Mouse (Mus musculus) mouse trophoblast stem cell (cell line): ENCODE measurements around the gene Usp19.

Experiments used
- in situ Hi-C, 2 experiments: fragments of 300-500 bp; cut with MseI, MboI; formaldehyde crosslinking; loops; 2 replicates in 1 of 2; 3 replicates in 1 of 2; pipeline ENCODE4 v1.15.1; 2025

The Usp19 gene

DNA sequence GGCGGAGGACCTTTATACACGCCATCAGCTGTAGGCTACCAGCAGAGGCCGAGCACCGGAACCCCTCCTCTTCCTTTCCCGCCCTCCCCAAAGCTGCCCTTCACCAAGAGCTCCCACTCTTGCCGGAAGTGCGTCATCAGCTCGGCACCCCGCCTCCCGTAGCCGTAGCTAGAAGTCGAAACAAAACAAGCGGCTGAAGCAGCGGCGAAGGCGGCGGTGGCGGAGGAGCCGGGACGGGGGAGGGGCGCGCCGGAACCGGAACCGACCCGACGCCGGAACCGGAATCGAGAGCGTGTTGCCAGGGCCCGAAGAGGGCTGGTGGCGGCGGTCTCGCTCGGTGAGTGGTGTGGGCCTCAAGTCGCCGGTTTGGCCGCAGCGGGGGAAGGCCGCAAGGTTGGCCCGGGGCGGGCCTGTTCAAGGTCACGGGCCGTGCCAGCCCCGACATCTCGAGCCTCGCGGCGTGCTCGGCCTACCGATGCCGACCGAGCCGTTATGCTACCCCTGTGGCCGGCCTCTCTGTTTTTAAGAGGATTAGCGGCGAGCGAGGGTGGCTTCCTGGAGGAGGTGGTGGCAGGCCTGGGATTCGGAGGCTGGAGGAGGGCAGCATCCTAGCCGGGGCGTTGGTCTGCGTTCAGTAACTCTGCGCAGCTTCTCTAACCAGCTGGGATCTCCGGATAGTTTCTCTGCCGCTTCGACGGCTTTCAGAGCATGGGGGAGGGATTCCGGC is at the start of gene Usp19:
TSS of gene Usp19 (plus strand) at position 44 of the 727 bp plus-strand sequence.
- in situ Hi-C loops: no loop called here

DNA sequence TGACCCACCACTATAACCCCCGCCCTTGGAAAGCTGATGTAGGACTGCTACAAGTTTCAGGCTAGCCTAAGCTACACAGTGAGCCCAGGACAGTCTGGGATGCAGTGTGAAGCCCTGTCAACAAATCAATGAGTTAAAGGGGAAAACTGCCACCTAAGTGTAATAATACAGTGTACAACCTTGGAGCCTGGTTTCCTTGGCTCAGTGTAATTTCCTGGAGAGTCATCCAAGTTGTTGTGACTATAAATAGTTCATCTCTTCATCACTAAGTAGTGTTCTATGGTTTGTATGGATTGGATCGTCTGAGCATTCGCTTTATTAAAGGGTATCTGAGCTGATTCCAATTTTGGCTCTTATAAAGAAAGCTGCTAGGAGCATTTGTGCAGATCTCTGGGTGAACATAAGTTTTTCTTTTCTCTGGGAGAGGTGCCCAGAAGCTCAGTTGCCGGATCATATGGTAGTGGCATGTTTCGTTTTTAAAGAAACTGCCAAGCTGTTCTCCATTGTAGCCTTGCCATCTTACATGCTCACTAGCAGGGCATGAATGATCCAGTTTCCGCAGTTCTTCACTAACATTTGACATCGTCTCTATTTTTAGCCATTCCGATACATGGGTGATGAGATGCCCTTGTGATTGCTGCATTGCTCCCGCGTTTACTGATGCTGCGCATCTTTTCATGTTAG is 49.0 kb upstream of the Usp19 start:
- in situ Hi-C loops: no loop called here

DNA sequence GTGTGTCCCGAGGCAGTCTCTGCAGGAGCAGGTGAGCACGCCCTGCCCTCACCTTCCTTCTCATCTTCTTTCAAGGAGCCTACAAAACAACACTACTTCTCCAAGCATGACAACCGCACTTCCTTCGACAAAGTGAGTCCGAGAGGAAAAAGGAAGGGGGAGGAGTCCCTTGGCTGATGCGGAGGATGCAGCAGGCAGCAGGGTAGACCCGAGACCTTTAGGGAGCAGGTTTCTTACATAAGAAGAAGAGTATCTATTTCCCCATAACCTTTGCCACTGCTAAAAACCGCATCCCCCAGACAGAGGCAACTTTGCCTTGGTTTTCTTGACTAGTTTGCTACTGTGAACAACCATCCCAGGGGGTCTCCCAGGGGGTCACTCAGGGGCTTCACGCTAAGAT is 45.3 kb upstream of the Usp19 start:
- in situ Hi-C loops: no loop called here

DNA sequence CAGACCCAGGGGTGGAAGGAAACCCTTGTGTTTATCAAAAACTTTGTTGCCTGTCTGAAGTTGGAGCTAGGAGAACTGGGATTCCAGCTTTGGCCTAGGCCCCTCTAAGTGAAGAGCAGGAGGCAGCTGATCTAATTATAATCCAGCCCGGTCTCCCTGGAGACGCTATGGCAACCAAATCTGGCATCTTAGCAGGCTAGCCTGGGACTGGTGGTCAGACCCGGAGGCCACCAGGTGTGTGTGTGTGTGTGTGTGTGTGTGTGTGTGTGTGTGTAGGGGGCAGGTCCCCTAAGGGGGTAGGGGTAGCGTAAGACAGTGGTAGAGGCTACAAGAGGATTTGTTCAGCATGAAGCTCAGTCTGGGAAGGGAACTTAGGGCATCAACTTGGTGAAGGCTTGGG is 40.5 kb upstream of the Usp19 start:
- in situ Hi-C loops: no loop called here

DNA sequence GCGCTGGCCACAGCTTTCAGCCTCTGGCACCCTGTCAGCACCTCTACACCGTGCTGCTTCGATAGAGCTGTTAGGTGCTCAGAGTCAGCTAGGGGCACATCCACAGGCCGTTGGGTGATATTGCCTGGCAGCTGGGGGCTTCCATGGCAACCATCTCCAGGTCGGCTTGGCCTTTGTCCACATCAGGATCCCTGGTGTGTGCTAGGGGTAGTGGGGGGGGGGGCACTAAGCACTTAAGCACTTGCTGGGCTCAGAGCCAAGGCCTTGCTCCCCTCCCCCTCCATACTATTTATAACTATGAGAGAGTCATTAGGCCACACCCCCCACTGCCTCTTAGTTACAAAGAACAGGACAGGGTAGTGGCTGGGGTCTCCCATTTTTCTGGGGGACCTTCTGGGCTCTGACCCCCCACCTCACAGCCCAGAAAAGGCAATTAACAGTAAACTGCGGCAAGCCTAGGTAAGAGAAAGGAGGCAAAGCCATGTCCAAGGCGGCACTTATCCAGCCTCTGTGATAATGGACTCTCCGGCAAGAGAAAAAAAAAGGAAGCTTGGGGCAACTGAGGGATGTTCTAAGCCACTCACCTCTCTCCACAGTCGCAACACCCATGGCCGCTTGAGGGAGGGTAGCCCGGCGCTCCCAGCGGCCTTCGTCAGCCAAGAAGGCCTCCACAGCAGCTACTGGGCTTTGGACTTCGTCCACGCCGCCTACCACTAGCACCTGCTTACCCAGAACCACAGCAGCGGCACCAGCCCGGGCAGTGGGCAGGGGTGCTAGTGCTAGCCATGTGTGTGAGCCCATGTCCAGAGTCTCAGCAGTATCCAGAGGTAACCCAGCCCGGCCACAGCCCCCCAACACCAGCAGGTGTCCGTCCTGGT is 39.9 kb upstream of the Usp19 start:
- in situ Hi-C loops: no loop called here

DNA sequence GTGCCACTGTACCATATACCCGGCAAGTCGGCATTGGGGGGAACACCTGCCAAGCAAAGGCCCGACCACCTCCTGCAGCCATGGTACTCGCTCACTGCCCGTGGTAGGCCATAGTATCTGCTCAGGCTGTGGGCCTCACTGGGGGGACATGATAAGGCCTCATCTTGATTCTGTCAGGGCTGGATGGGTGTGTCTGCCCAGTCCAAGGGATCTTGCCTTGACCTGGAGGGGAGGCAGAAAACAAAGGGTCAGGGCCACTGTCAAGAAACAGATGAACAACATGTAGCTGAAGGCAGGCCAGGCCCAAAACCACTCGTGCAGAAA is 39.3 kb upstream of the Usp19 start:
- in situ Hi-C loops: no loop called here

DNA sequence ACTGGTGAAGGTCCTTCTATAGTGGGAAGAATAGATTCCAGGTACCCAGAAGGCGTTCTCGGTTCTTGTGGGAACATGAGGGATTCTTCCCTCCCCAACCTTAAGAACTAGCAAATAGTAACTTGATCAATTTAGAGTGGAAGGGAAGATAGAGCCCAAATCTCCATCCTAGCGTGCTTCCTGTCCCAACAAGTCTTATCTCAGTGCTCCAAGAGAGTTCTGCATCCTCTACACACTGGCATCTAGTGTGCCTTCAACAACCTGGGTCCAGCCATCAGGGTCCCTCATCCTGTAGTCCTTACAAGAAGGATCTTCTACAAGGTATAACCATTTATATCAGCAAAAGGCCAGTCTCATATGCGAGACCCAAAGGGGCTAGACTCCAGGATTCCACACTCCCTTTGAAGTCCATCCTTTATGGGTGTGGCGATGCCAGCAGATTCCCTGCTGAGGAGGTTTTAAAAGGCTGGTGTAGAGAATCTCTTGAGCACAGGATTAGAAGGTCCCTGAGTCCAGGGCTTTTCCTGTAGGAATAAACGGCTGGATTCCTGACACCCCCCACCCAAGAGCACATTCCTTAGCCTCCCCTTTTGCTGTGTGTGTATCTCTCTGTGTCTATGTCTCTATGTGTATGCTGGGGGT is 38.8 kb upstream of the Usp19 start:
- in situ Hi-C loops: no loop called here

DNA sequence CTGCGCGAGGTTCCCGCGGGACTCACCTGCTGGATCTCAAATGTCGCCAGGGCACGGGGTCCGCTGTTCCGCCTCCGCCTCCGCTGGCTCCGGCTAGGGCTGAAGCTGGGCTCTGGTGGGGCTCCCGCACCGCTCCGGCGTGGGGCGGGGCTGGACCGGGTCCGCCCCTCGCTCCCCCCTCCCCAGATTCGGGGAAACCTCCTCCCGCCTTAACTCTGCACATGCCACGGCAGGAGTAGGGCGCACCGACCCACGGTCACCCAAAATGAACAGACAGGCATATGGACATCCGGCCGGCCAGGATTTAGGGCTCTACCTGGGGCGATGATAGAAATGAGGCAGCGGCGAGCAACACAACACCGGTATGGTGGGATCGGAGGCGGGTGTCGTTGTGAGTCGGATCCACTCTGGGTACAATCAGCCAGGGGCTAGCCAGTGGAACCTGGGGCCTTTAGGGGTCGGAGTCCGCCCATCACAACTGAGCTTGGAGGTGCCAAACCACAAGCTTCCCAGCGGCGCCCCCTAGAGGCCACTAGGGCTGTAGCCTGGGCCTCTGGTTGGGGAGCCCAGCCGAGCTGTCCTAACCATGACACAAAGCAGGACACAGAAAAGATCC is 38.0 kb upstream of the Usp19 start:
- in situ Hi-C loops: no loop called here

DNA sequence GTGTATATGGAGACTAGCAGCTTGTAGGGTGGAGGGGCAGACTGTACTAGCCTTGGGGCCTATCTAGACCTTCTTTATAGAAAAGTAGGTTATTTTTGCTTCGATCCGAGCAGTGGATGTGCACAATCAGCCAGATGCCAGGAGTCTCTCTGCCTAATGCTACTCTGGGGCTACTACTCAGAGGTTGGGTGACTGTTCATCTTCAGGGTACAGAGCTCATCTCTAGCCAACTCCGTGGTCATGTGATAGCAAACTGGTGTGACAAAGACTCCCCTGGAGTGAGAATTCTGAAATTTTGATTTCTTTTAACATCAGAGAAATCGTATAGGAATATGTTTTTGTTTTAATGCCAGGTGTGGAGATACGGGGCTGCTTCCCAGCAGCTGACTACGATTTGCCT is 37.5 kb upstream of the Usp19 start:
- in situ Hi-C loops: no loop called here

DNA sequence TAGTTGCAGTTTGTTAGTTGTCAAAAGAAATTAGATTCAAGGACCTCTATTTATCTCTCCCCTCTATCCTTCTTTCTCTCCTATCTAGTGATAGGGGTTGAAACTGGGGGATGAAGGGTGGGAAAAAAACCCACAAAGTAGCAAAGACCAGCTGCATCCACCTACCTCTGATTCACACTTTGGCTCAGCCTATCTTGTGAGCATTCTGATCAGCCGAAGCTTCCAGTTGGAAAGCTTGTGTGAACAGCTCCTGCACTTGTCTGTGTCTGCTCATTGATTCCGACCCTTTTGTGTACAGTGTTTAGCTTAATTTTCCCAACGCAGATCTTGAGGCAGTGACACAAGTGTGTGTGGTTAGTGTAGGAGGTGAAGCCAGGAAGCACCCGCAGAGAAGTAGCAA is 36.9 kb upstream of the Usp19 start:
- in situ Hi-C loops: no loop called here

DNA sequence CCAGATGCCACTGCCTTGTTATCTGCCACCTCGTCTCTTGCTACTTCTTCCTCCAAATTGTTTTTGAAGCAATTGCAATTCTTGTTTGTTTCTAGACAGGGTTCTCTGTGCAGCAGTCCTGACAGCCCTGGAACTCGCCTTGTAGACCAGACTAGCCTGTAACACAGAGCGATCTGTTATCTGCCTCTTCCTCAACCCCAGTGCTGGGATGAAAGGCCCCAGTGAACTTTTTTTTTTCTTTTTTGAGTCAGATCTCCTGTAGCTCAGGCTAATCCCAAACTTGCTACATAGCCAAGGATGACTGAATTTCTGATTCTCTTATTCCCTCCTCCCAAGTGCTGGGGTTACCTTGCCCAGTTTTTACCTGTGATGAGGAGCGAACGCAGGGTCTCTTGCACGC is 36.0 kb upstream of the Usp19 start:
- in situ Hi-C loops: no loop called here

DNA sequence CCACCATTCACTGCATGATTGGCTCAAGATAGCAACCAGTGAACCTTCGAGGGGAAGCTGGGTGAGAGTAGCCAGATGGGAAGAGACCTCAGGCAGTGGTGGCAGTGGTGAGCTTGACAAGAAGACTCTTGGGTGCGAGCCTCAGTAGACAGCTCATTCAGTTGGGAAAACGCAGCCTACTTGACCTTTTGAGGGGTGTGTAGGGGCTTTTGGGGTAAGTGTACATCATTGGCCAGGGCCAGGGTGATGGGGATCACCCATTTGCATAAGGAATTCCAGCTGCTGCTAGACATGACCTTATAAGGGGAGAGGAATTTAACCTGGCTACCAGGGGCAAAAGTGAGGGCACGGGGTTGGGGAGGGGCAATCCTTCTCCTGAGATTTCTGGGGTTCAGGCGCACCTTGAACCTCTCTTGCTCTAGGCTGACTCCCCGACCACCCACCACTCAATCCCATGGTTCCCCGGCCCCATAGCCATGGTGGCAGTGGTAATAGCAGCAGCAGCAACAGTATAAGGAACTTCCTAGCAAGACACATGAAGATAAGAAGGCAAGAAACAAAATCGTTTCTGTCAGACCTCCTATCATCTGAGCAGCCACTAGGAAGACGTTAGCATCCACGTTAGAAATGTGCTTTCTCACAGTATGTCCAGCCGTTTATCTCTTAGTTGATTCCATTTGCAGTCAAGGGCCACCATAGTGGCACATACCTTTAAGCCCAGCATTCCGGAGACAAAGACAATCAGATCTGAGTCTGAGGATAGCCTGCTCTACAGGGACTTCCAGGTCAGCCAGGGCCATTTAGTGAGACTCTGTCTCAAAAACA is 34.4 kb upstream of the Usp19 start:
- in situ Hi-C loops: no loop called here

DNA sequence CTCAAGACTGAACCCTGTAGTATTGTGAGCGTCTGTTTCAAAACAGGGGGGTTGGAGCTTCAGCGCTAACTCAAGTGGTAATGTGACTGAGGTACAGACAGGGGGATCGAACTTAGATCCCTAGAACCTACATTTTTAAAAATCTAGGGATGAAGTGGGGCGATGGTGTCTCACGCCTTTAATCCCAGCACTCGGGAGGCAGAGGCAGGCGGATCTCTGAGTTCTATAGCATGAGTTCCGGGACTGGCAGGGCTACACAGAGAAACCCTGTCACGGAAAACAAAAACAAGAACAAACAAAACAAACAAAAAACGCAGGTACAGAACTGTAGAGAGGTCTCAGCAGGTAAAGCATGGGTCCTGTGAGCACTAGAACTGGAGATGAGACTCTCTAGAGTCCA is 33.4 kb upstream of the Usp19 start:
- in situ Hi-C loops: no loop called here

DNA sequence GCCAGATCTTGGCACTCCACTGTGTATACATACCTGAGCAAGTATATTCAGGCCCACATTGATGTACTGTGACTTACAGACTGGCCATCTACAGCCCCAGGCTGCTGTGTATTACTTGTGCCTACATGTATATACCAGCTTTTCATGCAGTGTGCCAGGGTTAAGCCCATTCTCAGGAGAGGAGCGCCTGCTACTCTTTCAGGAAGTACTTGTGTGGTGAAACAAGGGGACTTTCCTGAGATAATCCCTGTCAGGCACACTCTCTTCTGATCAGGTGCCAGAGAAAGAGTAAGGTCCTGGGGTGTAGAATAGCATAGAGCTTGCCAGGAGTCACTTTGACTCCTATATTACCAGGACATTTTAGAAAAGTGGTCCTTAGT is 30.5 kb upstream of the Usp19 start:
- in situ Hi-C loops: no loop called here

DNA sequence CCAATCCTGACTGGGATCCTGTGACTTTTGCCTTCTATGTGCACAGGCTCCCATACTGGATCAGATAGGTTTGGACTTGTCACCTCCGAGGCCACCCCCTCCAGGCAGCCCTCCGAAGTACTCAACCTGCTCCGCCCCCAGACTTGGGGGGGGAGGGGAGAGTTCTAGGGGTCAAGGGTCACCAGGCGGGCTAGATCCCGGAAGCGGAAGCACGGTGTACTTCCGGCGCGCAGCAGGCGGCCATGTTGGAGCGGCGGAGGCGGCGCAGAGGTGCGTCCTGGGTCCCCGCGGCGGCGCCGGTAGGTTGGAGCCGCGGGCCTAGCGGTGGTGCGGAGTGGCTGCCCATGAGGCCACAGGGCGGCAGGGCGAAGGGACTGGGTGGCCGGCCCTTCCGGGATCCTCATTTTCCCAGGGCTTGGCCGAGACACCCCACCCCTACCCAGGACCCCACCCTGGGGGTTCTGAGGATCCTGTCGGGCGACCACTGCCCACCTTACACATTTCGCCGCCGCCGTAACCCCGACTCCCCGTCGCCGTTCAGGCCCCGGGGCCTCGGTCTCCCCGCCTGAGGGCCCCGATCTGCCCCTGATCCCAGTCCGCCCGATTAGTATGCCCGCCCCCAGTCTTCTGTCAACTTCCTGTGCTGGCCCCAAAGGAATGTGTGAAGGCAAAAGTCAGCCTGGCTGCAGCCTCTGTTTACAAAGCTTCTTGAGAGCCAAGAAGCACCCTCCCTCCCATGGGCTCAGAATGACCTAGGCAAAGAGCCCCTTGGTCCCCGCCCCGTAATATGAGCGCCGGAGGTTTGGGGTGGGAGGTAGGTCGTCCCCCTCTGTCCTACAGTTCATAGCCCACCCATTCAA is 29.9 kb upstream of the Usp19 start, which contains the start of gene Ccdc71:
TSS of gene Ccdc71 (plus strand) at position 209 of the 860 bp plus-strand sequence.
- in situ Hi-C loops: no loop called here

DNA sequence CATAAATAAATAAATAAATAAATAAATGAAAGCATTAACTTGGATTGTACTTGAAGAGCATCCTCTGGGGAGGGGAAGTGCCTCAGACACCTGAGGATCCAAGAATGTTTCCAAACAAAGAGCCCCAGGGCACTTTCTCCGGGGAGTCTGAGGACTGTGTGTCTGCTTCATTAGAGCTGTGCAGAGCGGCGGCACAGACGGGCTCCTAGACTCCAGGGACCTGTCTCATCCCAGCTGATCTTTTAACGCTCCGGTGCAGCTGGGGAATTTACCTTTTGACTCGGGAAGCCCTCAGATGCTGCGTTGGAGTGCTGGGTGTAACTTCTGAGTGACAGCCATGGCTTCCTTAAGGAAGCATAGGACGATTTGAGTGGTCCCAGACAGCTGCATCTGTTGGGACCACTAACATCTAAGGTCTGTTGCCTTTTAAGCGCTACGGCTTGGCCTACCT is 29.2 kb upstream of the Usp19 start, which contains the start of gene Klhdc8b:
TSS of gene Klhdc8b (minus strand) at position 401 of the 451 bp plus-strand sequence.
- in situ Hi-C loops: no loop called here

DNA sequence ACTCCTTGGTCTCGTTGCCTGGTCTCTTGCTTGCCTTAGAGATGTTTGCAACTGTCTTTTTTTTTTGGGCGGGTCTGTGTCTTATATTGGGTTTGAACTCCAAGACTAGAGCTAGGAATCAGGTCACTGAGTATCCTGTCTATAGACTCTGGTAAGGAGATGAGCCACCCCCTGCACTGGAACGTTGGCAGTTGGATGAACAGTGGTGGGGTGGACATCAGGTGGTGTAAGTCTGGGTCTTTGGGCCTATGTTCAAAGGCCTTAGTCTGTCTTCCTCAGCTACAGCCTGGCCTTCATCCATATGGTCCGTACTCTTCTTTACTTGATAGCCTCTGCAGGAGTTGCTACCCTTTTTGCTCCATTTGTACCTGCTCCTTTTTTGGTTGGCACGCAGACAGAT is 28.7 kb upstream of the Usp19 start:
- in situ Hi-C loops: no loop called here

DNA sequence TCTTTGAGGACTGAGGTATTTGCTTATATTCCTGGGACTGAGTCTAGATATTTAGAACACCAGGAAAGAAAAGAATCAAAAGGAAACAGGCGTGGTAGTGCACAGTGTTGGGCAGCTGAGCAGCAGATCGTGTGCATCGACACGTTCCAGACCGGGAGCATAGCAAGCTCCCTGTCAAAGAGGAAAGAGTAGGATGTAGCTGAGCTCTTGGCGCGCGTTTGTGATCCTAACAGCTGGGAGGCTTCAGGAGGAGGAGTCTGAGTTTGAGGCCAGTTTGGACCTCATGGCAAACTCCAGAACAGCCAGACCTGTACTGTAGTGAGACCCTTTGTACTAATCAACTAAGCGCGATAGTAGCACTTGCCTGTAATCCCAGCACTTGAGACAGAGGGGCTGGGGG is 28.2 kb upstream of the Usp19 start:
- in situ Hi-C loops: no loop called here

DNA sequence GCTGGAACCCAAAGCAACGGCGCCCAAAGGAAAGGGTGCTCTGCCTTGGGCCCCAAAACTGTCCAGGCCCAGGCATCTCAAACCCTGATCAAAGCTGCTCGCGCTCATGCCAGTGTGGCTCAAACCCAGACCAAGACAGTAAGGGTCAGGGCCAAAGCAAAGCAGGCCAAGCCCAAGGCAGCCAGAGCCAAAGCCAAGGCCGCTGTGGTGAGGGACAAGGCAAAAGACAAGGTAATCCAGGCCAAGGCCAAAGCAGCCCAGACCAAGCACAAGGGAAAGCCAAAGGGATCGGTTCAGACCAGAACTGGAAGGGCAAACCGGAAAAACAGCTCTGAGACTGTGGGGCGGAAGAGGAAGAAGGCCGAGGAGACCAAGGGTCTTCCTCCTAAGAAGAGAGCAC is 26.7 kb upstream of the Usp19 start:
- in situ Hi-C loops: no loop called here

DNA sequence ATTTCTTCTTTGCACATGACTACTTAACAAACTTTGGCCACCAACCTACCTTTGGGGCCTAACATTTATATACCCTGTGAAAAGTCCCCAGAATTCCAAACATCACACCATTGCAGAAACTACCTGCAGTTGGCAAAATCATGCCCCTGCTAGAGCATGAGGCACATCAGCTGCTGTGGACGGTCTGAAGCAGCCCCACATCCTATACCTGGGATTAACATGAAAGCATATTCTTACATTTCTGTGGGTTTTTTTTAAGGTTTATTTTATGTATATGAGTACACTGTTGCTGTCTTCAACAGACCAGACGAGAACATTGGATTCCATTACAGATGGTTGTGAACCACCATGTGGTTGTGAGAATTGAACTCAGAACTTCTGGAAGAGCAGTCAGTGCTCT is 24.2 kb upstream of the Usp19 start:
- in situ Hi-C loops: no loop called here
